Mouse (Mus musculus) c-Kit-negative CD71-positive TER-119-positive erythroid progenitor cells, embryonic 14.5 days (primary cell): Measurements from ENCODE around the gene Dcst2.

ENCODE experiments used
- DNase-seq: peaks from one replicate; pipeline ENCODE4 v3.0.0-alpha.2; 2013; ENCODE audit warnings: low read depth, low spot score

The Dcst2 gene

DNA sequence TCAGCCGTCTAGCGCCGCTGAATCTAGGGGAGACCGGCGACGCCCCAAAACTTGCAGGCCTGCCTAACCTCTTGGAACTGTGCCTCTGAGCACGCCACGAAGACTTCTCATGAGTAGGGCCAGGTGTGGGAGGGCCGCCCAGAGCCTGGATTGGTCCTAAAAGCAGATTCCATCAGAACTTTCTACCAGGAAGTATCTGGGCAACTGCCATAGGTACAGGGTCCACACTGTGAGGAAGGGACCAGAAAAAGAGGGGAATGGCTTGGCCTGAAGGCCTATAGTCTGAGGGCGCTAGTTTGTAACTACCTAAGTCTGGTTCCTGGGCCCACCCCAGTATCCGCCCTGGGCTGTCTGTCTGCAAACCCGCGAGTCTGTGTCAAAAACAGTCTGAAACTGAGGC lies 30.2 kb upstream of the Dcst2 start:
- DNase-seq = no peak

DNA sequence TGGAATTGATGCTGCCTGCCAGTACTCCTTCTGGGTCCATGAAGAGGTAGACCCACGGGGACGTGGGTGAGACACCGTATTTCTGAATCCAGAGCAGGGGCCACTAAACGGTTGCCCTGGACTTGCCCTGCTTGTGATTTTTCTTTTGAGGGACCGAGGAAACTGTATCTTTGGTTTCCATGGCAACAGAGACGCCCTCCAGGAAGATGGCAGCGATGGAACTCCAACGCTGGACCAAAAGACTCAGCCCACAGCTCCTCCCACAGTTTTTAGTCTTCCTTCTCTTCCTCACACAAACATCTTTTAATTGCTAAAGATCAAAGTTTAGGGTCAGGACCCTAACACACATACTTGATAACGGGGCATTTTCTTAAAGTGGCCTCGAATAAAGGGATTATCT lies 29.8 kb upstream of the Dcst2 start:
- DNase-seq = no peak

DNA sequence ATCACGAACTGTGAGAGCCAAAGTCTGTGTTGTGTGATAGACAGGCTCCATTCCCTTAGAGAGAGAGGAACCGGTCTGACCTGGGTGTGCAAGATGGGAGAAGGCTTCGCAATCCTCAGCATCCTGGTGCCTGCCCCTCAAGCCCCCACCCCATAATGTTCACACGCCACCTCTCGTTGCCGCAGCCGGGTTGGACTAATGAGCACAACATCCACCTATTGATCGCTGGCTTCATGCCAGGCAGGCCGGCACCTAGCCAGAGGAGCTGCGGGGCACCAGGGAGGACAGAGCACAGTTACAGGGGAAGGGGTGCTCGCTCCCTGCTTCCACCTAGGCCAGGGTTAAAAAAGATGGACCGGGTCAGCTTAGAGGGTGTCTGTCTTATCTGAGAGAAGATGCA lies 29.3 kb upstream of the Dcst2 start:
- no peak for DNase-seq

DNA sequence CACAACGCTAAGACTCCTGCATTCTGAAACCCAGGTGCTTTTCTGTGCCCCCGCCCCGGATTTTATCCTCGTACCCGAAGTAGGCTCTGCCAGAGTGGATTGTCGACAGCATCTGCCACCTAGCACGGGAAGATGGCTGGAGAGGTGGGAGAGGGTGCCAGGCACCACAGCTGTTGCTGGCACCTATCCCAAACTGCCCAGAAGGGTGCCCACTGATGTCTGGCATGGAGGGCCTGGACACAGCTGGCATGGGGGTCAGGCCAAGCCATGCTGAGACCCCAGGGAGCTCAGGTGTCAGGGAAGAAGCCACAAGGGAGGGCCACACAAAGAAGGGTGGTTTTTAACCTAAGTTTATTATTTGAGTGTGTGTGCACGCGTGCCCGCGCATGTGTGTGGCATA lies 28.7 kb upstream of the Dcst2 start:
- no peak for DNase-seq

DNA sequence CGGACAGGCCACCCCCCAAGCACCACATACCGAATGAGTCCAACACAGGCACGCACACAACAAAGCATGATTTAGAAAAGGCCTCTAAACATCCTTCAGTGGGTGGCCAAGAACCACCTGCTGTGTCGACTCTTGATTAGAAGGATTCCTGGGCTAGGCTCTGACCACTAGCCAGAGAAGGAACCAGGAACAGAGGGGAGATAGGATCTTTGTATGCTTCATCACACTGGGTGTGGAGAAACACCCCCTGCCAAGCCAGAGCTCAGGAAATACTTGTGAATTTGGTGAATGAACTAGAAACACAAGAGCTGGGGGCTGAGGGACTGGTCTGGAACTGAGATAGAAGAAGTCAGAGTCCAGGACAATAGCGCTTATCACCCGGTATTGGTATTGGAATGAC lies 25.2 kb upstream of the Dcst2 start:
- DNase-seq = no peak

DNA sequence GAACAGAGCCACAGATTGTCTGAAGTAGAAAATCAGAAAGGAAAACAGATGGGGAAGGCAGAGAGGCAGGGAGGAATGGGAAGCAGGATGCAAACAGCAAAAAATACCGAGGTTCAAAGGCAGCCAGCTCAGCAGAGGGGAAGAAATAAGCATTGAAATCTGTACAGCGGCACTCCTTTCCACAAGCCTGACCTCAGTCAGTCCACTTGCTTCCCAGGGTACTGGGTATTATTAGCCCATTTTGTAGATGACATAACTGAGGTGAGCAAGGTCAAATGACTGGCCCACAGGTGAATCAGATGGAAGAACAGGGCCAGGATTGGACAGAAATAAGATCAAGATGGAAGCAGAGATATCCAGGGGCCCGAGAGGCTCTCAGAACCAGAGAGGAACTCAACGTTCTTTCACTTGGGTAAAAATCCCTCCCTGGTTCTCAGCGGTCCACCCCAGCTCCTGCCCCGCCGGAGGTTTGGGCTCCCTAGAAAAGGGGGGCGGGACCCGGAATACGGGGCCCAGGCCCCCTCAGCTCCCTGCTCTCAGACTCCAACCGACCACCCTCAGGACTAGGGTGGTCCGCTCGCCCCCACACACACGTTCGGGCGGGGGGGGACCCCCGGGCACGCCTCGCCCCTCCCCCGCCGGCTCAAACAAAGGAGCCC lies 24.6 kb upstream of the Dcst2 start:
- DNase-seq = no peak

DNA sequence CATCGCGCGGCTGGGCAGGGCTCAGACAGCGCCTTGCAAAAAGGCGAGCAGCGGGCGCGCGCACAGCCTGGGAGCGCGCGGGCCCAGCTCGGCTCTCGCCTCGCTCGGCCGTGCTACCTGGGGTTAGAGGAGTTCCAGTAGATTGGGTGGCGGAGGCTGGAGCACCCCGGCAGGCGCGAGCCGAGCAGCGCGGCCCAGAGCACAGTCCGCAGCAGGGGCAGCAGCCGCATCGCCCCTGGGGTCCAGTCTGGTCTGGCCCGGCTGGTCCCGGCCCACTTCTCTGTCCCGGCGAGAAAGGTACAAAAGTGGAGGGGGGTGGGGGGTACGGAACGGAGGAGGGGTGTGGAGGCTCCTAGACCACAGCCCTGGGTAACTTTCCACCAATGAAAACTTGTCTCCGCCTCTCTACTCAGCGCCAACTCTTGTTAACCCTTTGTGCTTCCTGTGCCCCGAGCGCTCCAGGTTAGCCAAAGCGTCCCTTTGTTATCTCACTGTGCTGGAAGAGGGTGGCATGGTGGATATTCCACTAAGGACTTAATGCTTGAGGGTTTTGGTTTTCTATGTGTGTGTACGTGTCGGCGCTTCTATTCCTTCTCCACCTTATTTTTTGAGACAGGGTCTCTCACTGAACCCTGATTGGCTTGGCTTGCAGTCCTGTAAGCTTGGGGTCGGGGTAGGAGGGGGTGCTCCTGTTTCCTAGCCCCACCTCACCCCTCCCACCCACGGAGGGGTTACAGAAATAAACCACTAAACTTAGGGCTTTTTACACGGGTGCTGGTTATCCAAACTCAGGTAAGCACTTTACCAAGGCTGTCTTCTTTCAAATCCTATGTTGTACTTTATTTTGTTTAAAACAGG lies 23.8 kb upstream of the Dcst2 start, which contains the start of gene Efna4:
Gene Efna4 (minus strand): TSS at position 308 of the 858 bp plus-strand sequence.
- no peak for DNase-seq

DNA sequence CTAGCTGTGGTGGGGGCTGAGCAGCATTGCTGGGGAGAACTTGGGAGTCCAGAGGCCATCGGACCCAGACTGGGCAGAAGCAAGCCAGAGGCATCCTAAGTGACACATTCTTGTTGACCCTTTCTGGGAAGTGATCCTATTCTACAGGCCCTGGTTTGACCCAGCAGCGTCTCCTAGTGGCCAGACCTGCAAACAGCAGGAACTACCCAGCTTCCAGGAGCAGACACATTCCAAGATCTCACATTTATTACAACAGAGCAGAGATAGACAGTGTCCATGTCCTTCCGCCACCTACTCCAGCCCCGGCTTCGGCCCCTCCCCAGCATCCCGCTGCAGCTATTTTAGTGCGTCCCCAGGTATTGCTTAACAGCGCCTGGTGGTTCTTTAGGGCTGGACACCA lies 22.4 kb upstream of the Dcst2 start:
- peak; percentile 29 for DNase-seq

DNA sequence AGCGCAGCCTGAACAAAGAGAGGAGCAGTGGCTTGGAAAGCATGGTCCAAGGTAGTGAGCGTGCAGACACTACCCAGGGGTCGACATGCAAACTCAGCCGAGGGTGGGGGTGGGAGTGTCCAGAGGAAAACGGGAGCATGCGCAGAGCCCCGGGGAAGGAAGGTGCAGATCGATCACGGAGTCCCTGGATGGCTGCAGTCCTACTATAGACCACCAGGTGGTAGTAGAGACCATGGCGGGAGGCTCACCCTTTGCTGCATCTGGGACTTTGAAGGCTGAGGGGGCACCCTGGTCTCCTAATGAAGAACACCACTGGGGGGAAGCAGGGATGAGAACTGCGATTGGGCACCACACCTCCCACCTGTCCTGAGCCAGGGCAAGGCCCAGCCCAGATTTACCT lies 21.3 kb upstream of the Dcst2 start:
- peak; percentile 39 for DNase-seq

DNA sequence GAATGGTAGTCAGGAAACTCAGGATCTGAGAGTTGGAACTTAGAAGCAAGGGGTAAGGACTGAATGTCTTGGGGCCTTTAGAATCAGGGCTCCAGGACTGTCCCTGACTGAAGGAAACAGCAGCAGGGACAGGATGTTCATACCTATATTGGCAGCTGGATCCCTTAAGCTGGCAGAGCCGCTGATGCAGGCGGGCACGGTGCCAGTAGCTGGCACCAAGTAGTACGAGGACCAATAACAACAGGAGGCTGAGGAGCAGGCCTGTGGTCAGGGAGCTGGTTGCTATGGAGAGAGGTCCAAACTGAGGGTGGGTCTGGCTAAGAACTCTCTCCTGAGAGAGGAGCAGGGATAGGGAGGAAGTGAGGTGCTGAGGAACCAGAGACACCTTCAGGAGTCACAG lies 20.0 kb upstream of the Dcst2 start:
- DNase-seq = no peak

DNA sequence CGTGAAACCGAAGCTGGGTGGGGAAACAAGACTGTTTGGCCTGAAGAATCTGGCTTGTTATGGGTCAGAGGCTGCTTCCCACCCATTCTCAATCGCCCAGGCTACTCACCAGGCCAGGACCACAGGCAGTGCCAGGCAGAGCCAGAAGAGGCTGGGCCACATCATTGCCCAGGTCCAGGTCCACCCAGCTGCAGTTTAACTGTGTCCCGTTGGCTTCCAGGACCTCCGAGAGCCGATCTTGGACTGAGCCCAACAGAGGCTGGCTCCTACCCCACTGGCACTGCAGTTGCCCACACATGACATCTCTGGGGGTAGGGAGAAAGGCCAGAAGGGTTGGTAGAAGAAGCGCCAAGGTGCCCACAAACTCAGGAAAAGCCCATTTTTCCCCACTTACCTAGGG lies 18.5 kb upstream of the Dcst2 start:
- DNase-seq = no peak

DNA sequence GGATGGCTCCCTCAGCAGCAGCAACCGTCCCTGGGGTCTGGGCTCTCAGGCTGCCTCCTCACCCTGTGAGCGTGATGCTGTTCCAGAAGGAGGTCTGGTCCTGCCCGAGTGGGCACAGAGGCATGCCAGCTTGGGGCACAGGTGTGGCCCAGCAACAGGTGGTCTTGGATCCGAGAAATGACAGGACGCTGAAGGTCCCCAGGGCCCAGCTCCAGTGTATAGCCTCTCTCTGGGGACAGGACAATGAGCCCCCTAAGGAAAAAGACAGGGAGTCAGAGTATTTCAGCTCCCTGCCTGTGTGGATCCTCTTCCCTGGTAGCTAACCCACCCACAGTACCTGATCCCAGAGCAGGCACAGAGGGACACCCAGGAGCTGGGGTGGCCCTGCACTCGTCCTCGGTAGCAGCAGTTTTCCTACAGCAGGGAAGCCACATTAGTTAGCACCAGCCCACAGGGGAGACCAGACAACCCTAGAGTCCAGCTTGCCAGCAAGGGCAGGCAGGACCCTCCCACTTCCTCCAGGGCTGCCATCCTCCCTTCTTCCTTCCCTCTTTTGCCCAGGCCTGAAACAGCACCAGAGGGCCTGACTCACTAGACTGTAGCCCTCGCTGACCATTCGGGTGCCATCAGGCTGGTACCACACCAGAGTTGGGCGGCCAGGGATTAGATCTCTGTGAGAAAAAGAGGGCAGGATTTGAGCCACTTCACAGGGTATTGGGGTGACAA lies 14.8 kb upstream of the Dcst2 start:
- DNase-seq = no peak

DNA sequence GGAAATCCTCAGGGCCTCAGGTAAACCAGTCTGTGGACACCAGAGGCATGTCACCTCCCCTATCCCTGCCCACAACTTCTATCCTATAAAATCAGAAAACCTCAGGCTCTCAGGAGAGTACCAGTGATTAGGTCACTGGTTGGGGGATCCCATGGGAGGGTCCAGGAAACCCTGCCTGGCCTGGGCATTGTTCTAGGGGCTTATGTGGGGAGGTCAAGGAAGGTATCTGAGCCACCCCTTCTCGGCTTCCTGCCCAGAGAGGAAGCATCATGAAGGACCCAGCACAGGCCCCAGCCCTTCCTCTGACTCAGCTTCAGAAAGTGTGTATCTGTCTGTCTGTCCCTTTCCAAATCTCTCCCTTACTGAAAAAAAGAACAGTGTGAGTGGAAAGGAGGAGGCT lies 13.9 kb upstream of the Dcst2 start:
- no peak for DNase-seq

DNA sequence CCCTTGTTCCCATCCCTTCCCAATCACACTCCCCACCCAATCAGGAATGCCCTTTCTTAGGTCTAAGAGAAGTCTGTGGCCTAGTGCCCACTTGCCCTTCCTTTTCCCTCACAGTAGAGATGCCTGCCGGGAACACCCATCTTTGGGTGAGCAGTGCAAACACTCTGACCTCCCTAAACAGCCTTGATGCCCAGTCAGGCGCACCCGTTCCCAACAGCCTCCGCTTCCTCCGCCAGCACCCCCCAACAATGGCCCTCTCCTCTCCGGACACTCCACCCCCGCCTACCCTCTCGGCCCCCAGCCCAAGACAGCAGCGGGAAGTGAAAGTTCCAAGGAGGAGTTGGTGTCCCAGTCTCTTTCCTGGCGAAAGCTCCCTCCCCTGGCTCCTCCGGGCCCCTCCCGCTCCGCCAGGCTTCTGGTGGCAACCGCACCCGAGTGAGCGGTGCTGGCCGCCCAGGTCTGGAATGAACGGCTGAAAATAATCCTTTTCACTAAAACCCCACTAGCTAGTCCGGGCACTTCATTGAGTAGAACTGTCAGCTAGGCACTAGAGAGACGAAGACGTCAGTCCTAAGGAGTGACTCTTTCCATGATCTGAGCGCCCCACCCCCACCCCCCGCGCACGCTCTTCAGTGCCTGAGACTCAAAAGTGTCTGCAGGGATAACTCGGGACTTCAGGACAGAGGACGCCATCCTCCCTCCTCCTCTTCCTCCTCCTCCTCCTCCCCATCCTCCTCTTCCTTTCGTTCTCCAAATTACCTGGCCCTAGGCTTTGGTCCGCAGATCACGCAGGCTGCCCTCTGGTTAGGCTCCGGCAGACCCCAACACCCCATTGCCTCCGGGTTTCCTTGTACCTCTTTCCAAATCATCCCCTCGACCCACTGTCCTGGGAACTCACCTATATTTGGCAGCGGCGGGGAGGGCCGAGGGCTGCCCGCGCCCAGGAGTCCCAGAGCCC lies 12.6 kb upstream of the Dcst2 start:
- no peak for DNase-seq

DNA sequence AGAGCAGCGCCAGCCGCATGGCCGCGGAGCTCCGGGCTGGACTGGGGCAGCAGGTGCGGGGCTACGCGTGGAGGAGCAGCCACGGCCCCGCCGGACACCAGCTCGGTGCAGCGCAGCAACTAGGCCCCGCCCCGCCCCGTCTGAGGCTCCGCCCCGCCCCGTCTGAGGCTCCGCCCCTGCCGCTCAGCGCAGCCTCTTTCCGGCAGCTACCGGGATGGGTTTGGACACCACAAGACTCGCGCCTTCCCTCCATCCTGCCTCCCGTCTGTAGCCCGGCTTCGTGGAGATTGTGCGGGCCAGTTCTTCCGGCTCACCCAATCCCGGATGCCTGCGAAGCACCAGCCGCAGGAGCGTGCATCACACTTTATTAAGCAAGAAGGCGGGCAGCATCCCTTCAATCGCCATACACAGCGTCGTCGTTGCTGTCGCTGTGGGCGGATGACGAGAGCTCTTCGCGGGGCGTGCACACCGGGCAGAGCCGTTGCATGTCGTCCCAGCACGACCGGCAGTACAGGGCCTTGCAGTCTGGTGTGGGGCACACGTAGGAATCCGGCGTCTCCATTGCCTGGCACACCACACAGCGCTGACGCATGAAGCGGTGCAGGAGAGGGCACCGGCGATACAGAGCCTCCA lies 11.8 kb upstream of the Dcst2 start, which contains the start of gene Adam15:
Gene Adam15 (minus strand): TSS at position 128 of the 633 bp plus-strand sequence.
- peak; percentile 29 for DNase-seq

DNA sequence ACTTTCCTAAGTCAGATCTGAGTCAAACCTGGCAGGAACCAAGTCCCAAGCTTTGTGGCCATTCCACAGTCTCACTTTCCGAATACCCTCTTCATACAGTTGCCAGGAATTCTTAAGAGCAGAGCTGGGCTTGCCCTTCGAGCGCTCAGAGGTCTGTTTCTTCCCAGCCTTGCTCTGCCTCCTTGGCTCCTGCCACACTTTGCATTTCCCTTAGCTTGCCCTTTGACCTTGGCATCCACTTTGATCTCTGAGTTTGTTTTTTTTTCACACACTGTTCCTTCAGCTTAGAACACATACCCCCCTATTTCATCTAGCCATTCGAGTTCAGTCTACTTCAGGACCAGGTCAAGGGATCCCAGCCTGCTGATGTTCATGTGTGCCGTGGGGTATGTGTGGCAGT lies 10.5 kb upstream of the Dcst2 start:
- no peak for DNase-seq

DNA sequence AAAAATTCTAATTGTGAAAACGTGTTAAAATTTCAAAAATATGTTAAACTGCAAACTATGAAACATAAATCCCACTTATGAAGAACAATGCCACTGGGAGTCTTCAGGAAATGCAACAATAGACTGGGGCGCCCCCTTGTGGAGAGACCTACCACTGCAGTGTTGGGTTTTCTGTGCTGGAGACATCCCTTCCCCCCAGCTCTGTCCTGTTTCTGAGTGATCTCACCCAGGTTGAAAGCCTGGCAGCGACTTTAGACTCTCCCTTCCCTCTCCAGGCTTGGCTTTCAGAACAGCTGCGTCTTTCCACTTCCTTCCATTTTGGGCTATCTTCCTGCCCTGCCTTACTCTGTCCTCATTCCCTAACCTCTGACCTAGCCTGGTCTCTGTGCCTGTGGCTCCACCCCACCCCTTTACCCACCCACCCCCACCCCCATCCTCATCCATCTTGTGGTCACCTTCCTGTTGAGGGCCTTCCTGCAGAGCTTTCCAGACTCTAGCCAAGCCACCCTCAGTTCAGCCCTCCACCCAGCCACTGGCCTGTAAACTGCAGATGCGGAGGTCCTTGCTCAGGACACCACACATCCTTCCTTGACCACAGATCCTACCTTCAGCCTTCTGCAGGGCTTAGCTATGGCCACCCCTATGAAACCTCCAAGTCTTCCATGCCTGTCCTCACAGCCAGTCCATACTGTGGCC lies 6.8 kb upstream of the Dcst2 start:
- peak; percentile 20 for DNase-seq

DNA sequence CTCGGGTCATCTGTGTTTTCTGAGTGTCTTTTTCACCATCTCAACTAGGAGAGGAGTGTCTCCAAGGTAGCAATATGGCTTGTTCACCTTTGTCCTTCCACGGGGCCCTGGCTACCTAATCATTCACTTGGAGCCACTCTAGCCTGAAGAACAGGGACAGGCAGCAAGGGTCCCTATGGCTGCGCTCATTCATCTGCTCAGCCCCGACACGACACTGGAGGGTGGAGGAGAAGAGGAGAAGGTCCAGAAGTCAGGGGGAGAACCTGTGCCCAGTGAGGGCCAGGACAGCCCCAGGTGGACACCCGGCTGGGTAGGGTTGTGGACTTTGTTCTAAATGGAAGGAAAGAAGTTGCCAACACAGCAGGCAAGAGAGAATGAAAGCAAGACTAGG lies 6.3 kb upstream of the Dcst2 start:
- no peak for DNase-seq

DNA sequence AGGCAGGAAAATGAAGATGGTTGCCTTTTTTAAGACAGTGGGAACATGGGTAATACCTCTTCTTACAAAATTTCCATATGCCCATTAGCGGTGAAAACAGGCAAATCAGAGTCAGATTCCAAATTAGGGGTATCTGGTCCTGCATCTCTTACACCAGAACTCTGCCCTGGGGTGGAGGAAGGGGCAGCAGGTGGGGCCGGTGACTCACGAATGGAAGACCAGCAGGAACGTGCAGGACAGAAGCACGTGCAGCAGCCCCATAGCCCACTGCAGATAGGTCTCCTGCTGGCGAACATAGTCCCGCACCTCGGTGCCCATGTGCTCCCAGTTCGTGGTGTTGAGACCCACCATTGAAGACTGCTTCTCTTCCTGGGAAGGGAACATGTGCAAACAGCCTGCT lies 5.7 kb upstream of the Dcst2 start:
- DNase-seq = no peak

DNA sequence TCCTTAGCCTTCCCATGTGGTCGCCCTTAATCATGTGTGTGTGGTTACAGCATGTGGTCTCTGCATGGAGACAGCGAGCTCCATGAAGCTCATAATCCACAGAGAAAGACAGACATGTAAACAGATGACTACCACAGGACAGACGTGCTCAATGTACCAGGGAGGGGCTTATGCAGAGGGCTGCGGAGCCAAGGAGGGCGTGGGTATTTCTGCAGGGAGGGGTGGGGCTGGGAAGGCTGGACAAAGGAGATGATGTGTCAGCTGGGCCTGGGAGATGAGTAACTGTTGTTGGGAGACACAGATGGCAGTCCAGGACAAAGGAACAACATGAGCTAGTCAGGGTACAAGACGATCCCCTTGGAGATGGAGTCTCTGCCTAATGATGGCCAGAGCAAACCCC lies 2.1 kb upstream of the Dcst2 start:
- DNase-seq = no peak
